Mouse (Mus musculus) left cerebral cortex, postnatal 14 days (tissue): ENCODE results near the gene Lsm10. TPM values are rescaled to one million over a fixed set of nuclear protein-coding genes. Genes with fewer than 3 reads are reported as not detected.

ENCODE experiments used
- total RNA-seq, 2 experiments: library from RNA; stranded (reverse); gene quantifications; 2 replicates each; pipeline ENCODE4 v1.2.3; 2021

The Lsm10 gene
- total RNA-seq, 2 experiments from 2014 or later = 14.7 to 15.4 TPM

Other genes starting within 250 kb of the Lsm10 start
- 1 to 10 TPM; 3.3 to 3.7 TPM for gene Csf3r, start 72.1 kb upstream of the Lsm10 start, total RNA-seq
- gene Mrps15, start 49.7 kb upstream of the Lsm10 start, total RNA-seq = 10 to 100 TPM; 40.7 to 48.7 TPM
- 10 to 100 TPM; 49.7 to 55.3 TPM for gene Oscp1, start 38.1 kb upstream of the Lsm10 start, total RNA-seq
- 10 to 100 TPM; 26.5 to 28.8 TPM for gene Stk40, start 7.3 kb downstream of the Lsm10 start, total RNA-seq
- 1 to 10 TPM; 6.5 to 7.0 TPM for gene Eva1b, start 51.1 kb downstream of the Lsm10 start, total RNA-seq
- 1 to 10 TPM in 1 of 2 experiments, under 1 TPM in 1; 0.79 to 1.0 TPM for gene Sh3d21, start 66.9 kb downstream of the Lsm10 start, total RNA-seq
- gene Thrap3, start 106.1 kb downstream of the Lsm10 start, total RNA-seq = 100 to 1,000 TPM; 129 to 147 TPM
- 100 to 1,000 TPM; 241 to 264 TPM for gene Map7d1, start 159.7 kb downstream of the Lsm10 start, total RNA-seq
- gene Trappc3, start 165.7 kb downstream of the Lsm10 start, total RNA-seq = 10 to 100 TPM; 82.0 to 85.4 TPM
- 1 to 10 TPM; 2.9 to 3.4 TPM for gene Col8a2, start 190.2 kb downstream of the Lsm10 start, total RNA-seq
- 10 to 100 TPM; 25.3 to 26.8 TPM for gene Adprhl2, start 225.1 kb downstream of the Lsm10 start, total RNA-seq
- 1 to 10 TPM; 1.9 to 2.5 TPM for gene Tekt2, start 229.1 kb downstream of the Lsm10 start, total RNA-seq